ENCODE assay signal across 11 mouse cellular contexts in the genomic region with DNA sequence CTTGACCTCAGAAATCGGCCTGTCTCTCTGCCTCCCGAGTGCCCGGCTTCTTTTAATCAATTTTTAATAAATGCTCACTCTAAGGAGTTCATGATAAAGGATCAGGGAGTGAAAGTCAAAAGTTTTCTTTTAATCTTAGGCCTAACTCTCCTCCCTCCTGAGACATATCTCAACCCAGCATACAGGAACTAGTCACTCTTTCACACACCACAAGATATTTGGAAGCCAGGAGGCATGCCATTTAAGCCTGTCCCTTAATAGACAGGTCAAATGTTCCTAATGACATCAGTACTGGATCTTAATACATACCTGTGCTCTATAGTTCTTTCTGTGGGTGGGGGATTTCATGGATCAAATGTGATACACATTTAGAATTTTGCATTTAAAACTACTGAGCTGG. TPM values are rescaled to one million over a fixed set of nuclear protein-coding genes. Genes with fewer than 3 reads are reported as not detected.
DNase-seq lines count a peak whose midpoint lies in the region; ATAC-seq and TF ChIP-seq lines count a peak whose summit lies in the region.
"Had no signal": no experiment of that assay in that cellular context is flagged by ENCODE, and none has a peak within 500 bp of the region (broad histone marks: within the 10 kb centered on the region; RNA-seq: fewer than 3 reads in every experiment).

No protein-coding gene starts in this region.

- dilution Hi-C loops in CH12.LX (cut with MboI; ENCODE audit: extremely low pct_ligation_motif_present, extremely low pct_unique_long_range_greater_than_20kb, low sequenced_read_pairs) = no loop called here

- H3K27ac ChIP-seq in kidney, embryonic 15.5 days = no peak overlapping the region
- no peak overlapping the region for H3K27ac ChIP-seq in CH12.LX (ENCODE audit: insufficient read depth, low read depth)
- no peak overlapping the region for H3K27ac ChIP-seq in liver, embryonic 14.5 days

- no peak for ATAC-seq in erythroblast, adult 5-6 weeks (replicated peaks; ENCODE audit: low FRiP score, poor library complexity, severe bottlenecking)
- ATAC-seq in kidney, embryonic 15.5 days (replicated peaks; ENCODE audit: low FRiP score) = no peak
- no peak for ATAC-seq in liver, embryonic 14.5 days (ENCODE audit: insufficient read depth)

- no peak for TF ChIP-seq EP300 in CH12.LX (IDR thresholded peaks at IDR 0.05; ENCODE audit: low read length)
- TF ChIP-seq EP300 in liver, embryonic 14.5 days (IDR thresholded peaks at IDR 0.05; ENCODE audit: low read depth) = no peak

- peak overlapping the region; percentile 67; the same call in 1 of the 2 replicates for H3K4me2 ChIP-seq in kidney, embryonic 15.5 days
- peak overlapping the region; percentile 77 for H3K4me2 ChIP-seq in CH12.LX (ENCODE audit: insufficient read depth, low read depth, poor library complexity, severe bottlenecking)
- peak overlapping the region; percentile 58 for H3K4me2 ChIP-seq in liver, embryonic 14.5 days (ENCODE audit: low read depth)

- H3K9ac ChIP-seq in kidney, embryonic 15.5 days = no peak overlapping the region
- peak overlapping the region; percentile 71; the same call in 1 of the 2 replicates for H3K9ac ChIP-seq in CH12.LX (ENCODE audit: insufficient read depth, low read depth)
- no peak overlapping the region for H3K9ac ChIP-seq in liver, embryonic 14.5 days (replicated peaks)

- in situ Hi-C loops in CH12.LX (cut with MboI; ENCODE audit: low pct_ligation_motif_present, low pct_unique_long_range_greater_than_20kb, low sequenced_read_pairs) = no loop called here

- peaks cover 43% of the 10 kb centered on the region for H3K36me3 ChIP-seq in erythroblast, embryonic 14.5 days (ENCODE audit: control insufficient read depth)
- H3K36me3 ChIP-seq in kidney, embryonic 15.5 days = peaks cover 44% of the 10 kb centered on the region
- H3K36me3 ChIP-seq in CH12.LX (replicated peaks in 1 of 2; ENCODE audit: control insufficient read depth in 1 of 2, insufficient read depth in 1 of 2, low read length in 1 of 2) = peaks cover 33 to 52% of the 10 kb centered on the region in 2 experiments
- H3K36me3 ChIP-seq in liver, embryonic 14.5 days (replicated peaks; ENCODE audit: control insufficient read depth, insufficient read depth, low read depth) = peaks cover 25% of the 10 kb centered on the region

- TF ChIP-seq RAD21 in CH12.LX (IDR thresholded peaks at IDR 0.05; ENCODE audit: low read depth, low read length) = no peak

- TF ChIP-seq CTCF in CH12.LX (conservative IDR thresholded peaks at IDR 0.05 in 1 of 2, IDR thresholded peaks at IDR 0.05 in 1 of 2; ENCODE audit: low read depth in 2 of 2, low read length in 2 of 2) = no peak
- no peak for TF ChIP-seq CTCF in liver, embryonic 14.5 days (IDR thresholded peaks at IDR 0.05; ENCODE audit: low read depth)

- no peaks in the 10 kb centered on the region for H3K9me3 ChIP-seq in erythroblast, embryonic 14.5 days (ENCODE audit: control insufficient read depth, low read length)
- no peaks in the 10 kb centered on the region for H3K9me3 ChIP-seq in kidney, embryonic 15.5 days (replicated peaks)
- H3K9me3 ChIP-seq in CH12.LX (replicated peaks; ENCODE audit: low read length) = no peaks in the 10 kb centered on the region
- no peaks in the 10 kb centered on the region for H3K9me3 ChIP-seq in liver, embryonic 14.5 days (ENCODE audit: control insufficient read depth, low read length)

- peaks cover 32% of the 10 kb centered on the region for H3K4me1 ChIP-seq in erythroblast, embryonic 14.5 days (ENCODE audit: control insufficient read depth)
- peaks cover 21% of the 10 kb centered on the region for H3K4me1 ChIP-seq in kidney, embryonic 15.5 days
- H3K4me1 ChIP-seq in CH12.LX (ENCODE audit: control insufficient read depth in 1 of 2, insufficient read depth in 2 of 2) = peaks cover 5 to 26% of the 10 kb centered on the region in 2 experiments
- H3K4me1 ChIP-seq in liver, embryonic 14.5 days (replicated peaks; ENCODE audit: control insufficient read depth in 2 of 2, insufficient read depth in 2 of 2, low read length in 1 of 2) = peaks cover 6 to 11% of the 10 kb centered on the region in 2 experiments

- no peak for DNase-seq in kidney, adult 9 months
- no peak for DNase-seq in CH12.LX (ENCODE audit: extremely low read depth)
- DNase-seq in liver, embryonic 14.5 days (ENCODE audit: low read depth in 3 of 3, low spot score in 3 of 3) = no peak
- DNase-seq in testis, postnatal 14 days (ENCODE audit: low spot score) = no peak
- DNase-seq in cerebellum, postnatal 25 days = no peak
- DNase-seq: cerebellum, adult 9-11 months; kidney, postnatal 4 days had no signal

- H3K79me2 ChIP-seq in CH12.LX (replicated peaks; ENCODE audit: control insufficient read depth, extremely low read depth, insufficient read depth, poor library complexity, severe bottlenecking) = peaks cover 28% of the 10 kb centered on the region

- WGBS in kidney, embryonic 15.5 days = 90% methylated on average over 3 of the region's 3 CpGs
- 68% methylated on average over 3 of the region's 3 CpGs for WGBS in liver, embryonic 14.5 days (ENCODE audit: insufficient replicate concordance)

- peak overlapping the region; percentile 8 for H3K4me3 ChIP-seq in erythroblast, embryonic 14.5 days (replicated peaks)
- no peak overlapping the region for H3K4me3 ChIP-seq in kidney, embryonic 15.5 days (replicated peaks)
- peak overlapping the region in 1 of 3 experiments; percentile 17 for H3K4me3 ChIP-seq in CH12.LX (replicated peaks in 1 of 3; ENCODE audit: low read depth in 2 of 3, low read length in 2 of 3, poor library complexity in 1 of 3)
- peak overlapping the region in 1 of 2 experiments; percentile 84; a peak in 2 of 4 replicates for H3K4me3 ChIP-seq in liver, embryonic 14.5 days (ENCODE audit: insufficient read depth in 1 of 2, low read depth in 2 of 2, low read length in 2 of 2)

- no peaks in the 10 kb centered on the region for H3K27me3 ChIP-seq in erythroblast, embryonic 14.5 days (ENCODE audit: control insufficient read depth)
- no peaks in the 10 kb centered on the region for H3K27me3 ChIP-seq in kidney, embryonic 15.5 days
- no peaks in the 10 kb centered on the region for H3K27me3 ChIP-seq in CH12.LX (replicated peaks)
- no peaks in the 10 kb centered on the region for H3K27me3 ChIP-seq in liver, embryonic 14.5 days (ENCODE audit: control insufficient read depth, insufficient read depth, low read length)

- no peak for TF ChIP-seq POLR2A in CH12.LX (IDR thresholded peaks at IDR 0.05; ENCODE audit: low read depth, low read length)

TF ChIP-seq in CH12.LX, 34 proteins besides CTCF, POLR2A, EP300 and RAD21 (continues in another document):
- TF ChIP-seq CHD1 (IDR thresholded peaks at IDR 0.05; ENCODE audit: low read depth, low read length) (no peak), HCFC1 (IDR thresholded peaks at IDR 0.05; ENCODE audit: low read depth, low read length) (no peak), MYC (IDR thresholded peaks at IDR 0.05; ENCODE audit: low read depth, low read length) (no peak), MAX (IDR thresholded peaks at IDR 0.05; ENCODE audit: low read length) (no peak), ETS1 (conservative IDR thresholded peaks at IDR 0.05; ENCODE audit: low read depth, low read length) (no peak), ZC3H11A (IDR thresholded peaks at IDR 0.05; ENCODE audit: low read depth, low read length) (no peak), JUND (conservative IDR thresholded peaks at IDR 0.05; ENCODE audit: low read depth, low read length) (no peak)

RNA-seq across cellular contexts. Expression of gene Med17, which starts 1.4 kb away (rescaled TPM):
- 0.39 TPM in 2 replicates for polyA plus RNA-seq in erythroblast, embryonic 14.5 days (2012)
- total RNA-seq in erythroblast, adult 5-6 weeks (2015; ENCODE audit: low replicate concordance) = 13.4 and 16.9 TPM in 2 replicates
- 7.4 and 18.5 TPM in 2 replicates for total RNA-seq in erythroblast, adult 5-6 weeks (2017; ENCODE audit: low replicate concordance)
- polyA plus RNA-seq in kidney, embryonic 15.5 days (2015; fragmentation: Nextera tagmentation; extraction: Ambion mirVana) = 35.4 and 39.2 TPM in 2 replicates
- total RNA-seq in CH12.LX (2012; rRNA removed) (35.5 and 39.7 TPM in 2 replicates), CH12.LX (2014; rRNA removed) (59.8 and 70.7 TPM in 2 replicates)
- polyA plus RNA-seq in CH12.LX (2012; ENCODE audit: insufficient read length, low read depth) = 57.0 and 58.6 TPM in 2 replicates
- 9.6 and 15.0 TPM in 2 replicates for polyA plus RNA-seq in liver, embryonic 14.5 days (2012; rRNA removed)
- polyA plus RNA-seq in liver, embryonic 14.5 days (2014; fragmentation: Nextera tagmentation; extraction: Ambion mirVana) = 15.8 and 17.2 TPM in 2 replicates

RNA-seq across cellular contexts. Expression of gene Taf1d, which starts 27.7 kb away (rescaled TPM):
- polyA plus RNA-seq in erythroblast, embryonic 14.5 days (2012) = 0.96 and 2.3 TPM in 2 replicates
- 92.0 and 139 TPM in 2 replicates for total RNA-seq in erythroblast, adult 5-6 weeks (2015; ENCODE audit: low replicate concordance)
- total RNA-seq in erythroblast, adult 5-6 weeks (2017; ENCODE audit: low replicate concordance) = 429 and 577 TPM in 2 replicates
- polyA plus RNA-seq in kidney, embryonic 15.5 days (2015; fragmentation: Nextera tagmentation; extraction: Ambion mirVana) = 94.4 and 94.9 TPM in 2 replicates
- total RNA-seq in CH12.LX (2012; rRNA removed) (1,079 and 1,089 TPM in 2 replicates), CH12.LX (2014; rRNA removed) (249 and 299 TPM in 2 replicates)
- polyA plus RNA-seq in CH12.LX (2012; ENCODE audit: insufficient read length, low read depth) = 181 and 204 TPM in 2 replicates
- polyA plus RNA-seq in liver, embryonic 14.5 days (2012; rRNA removed) = 33.8 and 57.4 TPM in 2 replicates
- polyA plus RNA-seq in liver, embryonic 14.5 days (2014; fragmentation: Nextera tagmentation; extraction: Ambion mirVana) = 29.6 TPM in 2 replicates

RNA-seq across cellular contexts. Expression of gene 4931406C07Rik, which starts 27.9 kb away (rescaled TPM):
- 0.03 and 0.04 TPM in 2 replicates for polyA plus RNA-seq in erythroblast, embryonic 14.5 days (2012)
- total RNA-seq in erythroblast, adult 5-6 weeks (2015; ENCODE audit: low replicate concordance) = 2.7 and 3.8 TPM in 2 replicates
- total RNA-seq in erythroblast, adult 5-6 weeks (2017; ENCODE audit: low replicate concordance) = 0.94 and 2.6 TPM in 2 replicates
- polyA plus RNA-seq in kidney, embryonic 15.5 days (2015; fragmentation: Nextera tagmentation; extraction: Ambion mirVana) = 18.2 and 20.7 TPM in 2 replicates
- 5.0 and 5.3 TPM in 2 replicates for total RNA-seq in CH12.LX (2012; rRNA removed)
- total RNA-seq in CH12.LX (2014; rRNA removed) = 10.9 and 12.0 TPM in 2 replicates
- 20.2 and 22.4 TPM in 2 replicates for polyA plus RNA-seq in CH12.LX (2012; ENCODE audit: insufficient read length, low read depth)
- polyA plus RNA-seq in liver, embryonic 14.5 days (2012; rRNA removed) = 4.0 and 5.9 TPM in 2 replicates
- polyA plus RNA-seq in liver, embryonic 14.5 days (2014; fragmentation: Nextera tagmentation; extraction: Ambion mirVana) = 2.3 and 2.7 TPM in 2 replicates

RNA-seq across cellular contexts. Expression of gene Vstm5, which starts 39.5 kb away (rescaled TPM):
- not detected in 2 replicates for polyA plus RNA-seq in erythroblast, embryonic 14.5 days (2012)
- not detected in 2 replicates for total RNA-seq in erythroblast, adult 5-6 weeks (2015; ENCODE audit: low replicate concordance)
- total RNA-seq in erythroblast, adult 5-6 weeks (2017; ENCODE audit: low replicate concordance) = 1.1 TPM in 1 of 2 replicates, not detected in the other
- 6.0 and 6.9 TPM in 2 replicates for polyA plus RNA-seq in kidney, embryonic 15.5 days (2015; fragmentation: Nextera tagmentation; extraction: Ambion mirVana)
- total RNA-seq in CH12.LX (2012; rRNA removed) = not detected in 2 replicates
- not detected in 2 replicates for total RNA-seq in CH12.LX (2014; rRNA removed)
- polyA plus RNA-seq in CH12.LX (2012; ENCODE audit: insufficient read length, low read depth) = not detected in 2 replicates
- polyA plus RNA-seq in liver, embryonic 14.5 days (2012; rRNA removed) = 0.22 and 0.27 TPM in 2 replicates
- polyA plus RNA-seq in liver, embryonic 14.5 days (2014; fragmentation: Nextera tagmentation; extraction: Ambion mirVana) = 0.06 and 0.29 TPM in 2 replicates
- total RNA-seq: hematopoietic stem cell, adult 5-6 weeks had no signal
